Mouse (Mus musculus) G1E (cell line): ENCODE data around the gene Gm10282. TPM values are rescaled to one million over a fixed set of nuclear protein-coding genes. Genes with fewer than 3 reads are reported as not detected.

Source experiments
- ATAC-seq: 2 replicates; pipeline ENCODE4 v1.8.0; 2016; ENCODE audit warnings: mild to moderate bottlenecking; ENCODE audit not compliant: insufficient number of reproducible peaks, poor library complexity, low FRiP score, severe bottlenecking; ENCODE audit errors: extremely low read depth
- DNase-seq: peaks from one replicate; pipeline ENCODE4 v3.0.0; 2012; ENCODE audit warnings: low spot score
- H3K27me3 ChIP-seq: 2 replicates; pipeline ENCODE4 v1.6.1; 2012; ENCODE audit warnings: mild to moderate bottlenecking, low read length, inconsistent platforms; ENCODE audit not compliant: insufficient read depth
- H3K36me3 ChIP-seq: replicated peaks from 2 replicates; pipeline ENCODE3; 2012; ENCODE audit warnings: mild to moderate bottlenecking, inconsistent platforms
- H3K4me1 ChIP-seq: 2 replicates; pipeline ENCODE4 v1.6.1; 2012; ENCODE audit warnings: low read depth, low read length, inconsistent platforms, mixed read lengths; ENCODE audit not compliant: insufficient read depth
- H3K4me3 ChIP-seq: 2 replicates; pipeline ENCODE4 v1.5.1; 2012; ENCODE audit warnings: low read depth, mild to moderate bottlenecking, inconsistent platforms, low read length, moderate library complexity, mixed read lengths
- H3K9me3 ChIP-seq: replicated peaks from 2 replicates; pipeline ENCODE4 v1.6.1; 2012; ENCODE audit warnings: inconsistent platforms
- CTCF ChIP-seq: IDR thresholded peaks from 2 replicates; pipeline ENCODE4 v1.5.1; 2012; ENCODE audit warnings: low read depth, low read length, inconsistent platforms, mixed read lengths
- GATA1 ChIP-seq: IDR thresholded peaks from 2 replicates; pipeline ENCODE4 v1.6.1; 2012; ENCODE audit warnings: borderline replicate concordance, low read length, inconsistent platforms, mixed read lengths
- GATA2 ChIP-seq: IDR thresholded peaks from 2 replicates; pipeline ENCODE4 v1.6.1; 2012; ENCODE audit warnings: low read depth, low read length, inconsistent platforms, borderline replicate concordance
- POLR2AphosphoS5 ChIP-seq: IDR thresholded peaks from 2 replicates; pipeline ENCODE4 v1.6.1; 2012; ENCODE audit warnings: low read depth, low read length, inconsistent platforms; ENCODE audit not compliant: insufficient replicate concordance
- TAL1 ChIP-seq: conservative IDR thresholded peaks from 2 replicates; pipeline ENCODE4 v1.6.1; 2012; ENCODE audit warnings: low read depth, low read length, inconsistent platforms, mixed read lengths
- polyA plus RNA-seq: library from polyadenylated mRNA; stranded (reverse); fragments of >175 nt; gene quantifications from 2 replicates; pipeline ENCODE4 v1.2.3, GENCODE M21; 2012
- total RNA-seq, 2 experiments: library from RNA; stranded (forward) in 1 of 2; stranded (reverse) in 1 of 2; fragments of 200-1000 nt in 1 of 2; fragments of >200 nt in 1 of 2; fragmentation: Nextera tagmentation in 1 of 2; gene quantifications; 2 replicates each; pipeline ENCODE4 v1.2.3; 2014 to 2017

Gm10282 gene
- total RNA-seq (2014; fragmentation: Nextera tagmentation): 66.3 and 84.2 TPM in 2 replicates
- total RNA-seq (2017): 80.3 and 87.9 TPM in 2 replicates
- 164 and 205 TPM in 2 replicates for polyA plus RNA-seq

DNA sequence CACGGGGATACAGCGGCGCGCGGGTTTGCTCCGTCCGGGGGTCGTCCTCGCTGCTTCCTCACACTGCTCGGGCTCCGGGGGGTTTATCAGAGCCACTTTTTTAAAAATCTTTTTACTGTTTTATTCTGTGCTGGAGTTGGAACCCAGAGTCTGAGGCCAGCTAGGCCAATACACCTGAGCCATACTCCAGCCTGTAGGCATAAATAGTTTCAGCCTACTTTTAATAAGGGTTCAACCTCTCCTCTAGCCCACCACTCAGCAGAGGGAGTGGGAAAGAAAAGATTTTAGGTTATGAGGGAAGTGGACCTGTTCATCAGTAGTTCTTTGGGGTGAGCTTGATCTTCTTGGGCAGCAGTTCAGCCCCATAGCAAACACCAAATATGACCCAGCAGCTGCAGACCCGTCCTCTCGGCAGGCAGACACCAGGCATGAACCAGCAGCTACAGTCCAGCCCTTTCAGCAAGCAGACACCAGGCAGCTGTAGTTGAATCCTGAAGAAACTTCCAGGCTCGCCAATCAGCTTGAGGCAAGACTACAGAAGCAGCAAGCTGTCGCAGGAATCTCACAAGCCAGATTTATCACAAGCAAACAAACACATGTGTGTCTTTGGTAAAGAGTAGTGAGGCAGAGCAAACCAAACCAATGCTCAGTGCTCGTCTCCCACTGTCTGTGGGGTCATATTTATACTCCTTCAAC lies at the start of gene Gm10282:
TSS of gene Gm10282 (minus strand) at position 51 of the 696 bp plus-strand sequence.
- H3K36me3 ChIP-seq: no peaks in the 10 kb centered on the region
- no peaks in the 10 kb centered on the region for H3K9me3 ChIP-seq
- TF ChIP-seq CTCF: no peak
- TF ChIP-seq POLR2AphosphoS5: no peak
- TF ChIP-seq GATA1: no peak
- TF ChIP-seq TAL1: no peak
- TF ChIP-seq GATA2: no peak
- peaks cover 12% of the 10 kb centered on the region for H3K4me1 ChIP-seq
- H3K27me3 ChIP-seq: peaks cover 34% of the 10 kb centered on the region
- H3K4me3 ChIP-seq: no peak within 1 kb of the TSS
- DNase-seq (no peak), ATAC-seq (no peak)

DNA sequence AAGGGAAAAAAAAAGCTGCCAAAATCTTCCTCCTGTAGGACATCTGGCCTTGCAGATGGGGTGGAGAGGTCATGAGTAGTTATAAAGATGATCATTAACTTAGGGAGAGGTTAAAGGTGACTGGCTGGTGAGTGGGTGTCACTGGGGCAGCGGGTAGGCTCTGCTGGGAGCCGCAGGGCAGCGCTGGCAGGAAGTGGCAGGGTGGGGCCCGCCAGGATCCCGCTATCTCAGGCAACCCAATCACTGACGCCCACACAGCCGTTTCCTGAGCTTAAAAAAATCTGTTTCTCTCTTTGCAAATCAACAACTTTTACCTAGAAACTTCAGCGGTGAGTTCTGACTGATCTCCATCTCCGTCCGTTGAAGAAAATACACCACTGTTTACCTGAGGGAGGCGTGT lies 49.2 kb upstream of the Gm10282 start:
- DNase-seq (peak; percentile 75), ATAC-seq (peak; percentile 62)
- H3K4me1 ChIP-seq: peaks cover 66% of the 10 kb centered on the region
- no peaks in the 10 kb centered on the region for H3K27me3 ChIP-seq
- H3K4me3 ChIP-seq: peak overlapping the region; percentile 45; the same call in 1 of the 2 replicates
- peaks cover 72% of the 10 kb centered on the region for H3K36me3 ChIP-seq
- H3K9me3 ChIP-seq: no peaks in the 10 kb centered on the region
- TF ChIP-seq CTCF (no peak), GATA2 (no peak), POLR2AphosphoS5 (no peak), GATA1 (no peak), TAL1 (no peak)

DNA sequence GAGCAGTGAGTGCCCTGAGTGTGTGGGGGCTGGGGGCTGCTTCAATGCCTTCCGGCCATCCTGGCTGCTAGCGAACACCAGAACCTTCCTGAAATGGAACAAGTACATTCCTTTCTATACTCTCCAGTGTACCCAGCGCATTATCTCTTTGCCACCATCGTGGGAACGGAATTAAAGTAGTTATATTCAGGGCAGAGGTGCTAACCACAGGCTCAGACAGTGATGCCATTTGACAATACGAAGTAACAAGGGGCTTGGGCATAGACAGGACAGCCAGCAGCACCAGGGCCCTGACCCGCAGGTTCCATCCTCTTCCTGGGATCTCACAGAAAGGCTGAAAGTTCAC lies 48.6 kb upstream of the Gm10282 start:
- Histone ChIP-seq H3K9me3 (no peaks in the 10 kb centered on the region), H3K27me3 (no peaks in the 10 kb centered on the region), H3K36me3 (peaks cover 72% of the 10 kb centered on the region), H3K4me1 (peaks cover 69% of the 10 kb centered on the region), H3K4me3 (no peak overlapping the region)
- no peak for TF ChIP-seq POLR2AphosphoS5
- no peak for TF ChIP-seq GATA1
- TF ChIP-seq CTCF: no peak
- no peak for TF ChIP-seq GATA2
- TF ChIP-seq TAL1: no peak
- DNase-seq (no peak), ATAC-seq (no peak)

DNA sequence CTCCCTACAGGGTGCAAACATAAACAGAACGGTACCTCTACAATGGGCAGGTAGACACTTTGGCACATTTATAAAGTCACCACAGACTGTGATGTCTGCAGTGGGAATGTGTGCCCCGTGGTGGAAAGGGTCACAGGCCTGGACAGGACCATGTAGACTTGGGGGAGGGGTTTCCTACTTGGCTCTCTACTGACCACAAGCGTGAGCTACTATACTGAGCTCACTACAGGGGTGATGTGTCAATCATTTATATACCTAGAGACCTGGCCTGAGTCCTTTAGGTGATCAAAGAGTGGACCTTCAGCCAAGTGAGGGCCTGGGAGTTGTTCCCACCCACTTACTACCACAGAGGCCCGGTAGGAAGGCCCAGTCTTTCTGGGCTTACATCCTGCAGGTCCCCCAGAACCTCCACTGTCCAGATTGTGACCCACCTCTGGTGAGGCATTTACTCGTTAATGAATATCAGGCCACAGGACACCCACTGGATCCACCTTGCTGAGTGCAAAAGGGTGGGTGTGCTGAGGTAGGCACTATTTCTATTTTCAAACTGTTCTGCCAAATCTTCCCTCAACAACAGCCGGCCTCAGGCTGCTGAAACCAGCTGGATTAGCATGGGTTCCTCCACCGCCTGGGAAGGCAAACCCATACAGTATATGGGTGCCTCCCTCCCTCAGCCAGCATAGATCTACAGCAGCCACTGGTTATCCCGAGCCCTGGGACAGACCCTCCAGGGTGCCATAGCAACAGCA lies 48.1 kb upstream of the Gm10282 start:
- no peaks in the 10 kb centered on the region for H3K9me3 ChIP-seq
- ATAC-seq (no peak), DNase-seq (no peak)
- H3K27me3 ChIP-seq: no peaks in the 10 kb centered on the region
- no peak overlapping the region for H3K4me3 ChIP-seq
- peaks cover 72% of the 10 kb centered on the region for H3K36me3 ChIP-seq
- TF ChIP-seq GATA2 (no peak), POLR2AphosphoS5 (no peak), CTCF (no peak), TAL1 (no peak), GATA1 (no peak)
- H3K4me1 ChIP-seq: peaks cover 74% of the 10 kb centered on the region

DNA sequence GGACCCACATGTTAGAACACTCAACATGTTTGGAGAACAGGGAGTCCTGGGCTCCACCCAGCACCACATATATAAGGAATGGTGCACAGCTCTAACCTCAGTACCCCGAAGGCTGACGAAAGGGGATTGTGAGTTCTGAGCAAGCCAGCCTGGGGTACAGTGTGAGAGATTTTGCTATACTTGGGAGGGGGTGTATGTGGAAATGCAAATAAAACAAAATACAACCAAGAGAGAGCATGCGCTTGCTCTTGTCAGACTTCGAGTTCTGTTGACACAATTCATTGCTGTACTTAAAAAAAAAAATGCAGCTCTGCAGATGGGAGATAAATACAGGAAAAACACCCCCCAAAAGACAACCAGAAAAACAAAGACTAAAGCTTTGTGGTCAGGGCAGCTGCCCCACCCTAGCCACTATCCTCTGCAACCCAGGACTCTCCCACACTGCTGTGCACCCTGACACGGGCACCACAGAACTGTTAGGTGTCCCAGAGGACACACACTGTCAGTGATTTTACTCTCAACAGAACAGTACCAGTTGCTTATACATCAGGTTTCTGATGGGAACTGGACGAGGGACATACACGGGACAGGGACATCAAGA lies 46.4 kb upstream of the Gm10282 start:
- H3K36me3 ChIP-seq: peaks cover 71% of the 10 kb centered on the region
- ATAC-seq (no peak), DNase-seq (no peak)
- no peaks in the 10 kb centered on the region for H3K27me3 ChIP-seq
- TF ChIP-seq GATA1 (no peak), GATA2 (no peak)
- H3K4me1 ChIP-seq: peaks cover 80% of the 10 kb centered on the region
- no peak overlapping the region; the same call in 1 of the 2 replicates for H3K4me3 ChIP-seq
- no peaks in the 10 kb centered on the region for H3K9me3 ChIP-seq

DNA sequence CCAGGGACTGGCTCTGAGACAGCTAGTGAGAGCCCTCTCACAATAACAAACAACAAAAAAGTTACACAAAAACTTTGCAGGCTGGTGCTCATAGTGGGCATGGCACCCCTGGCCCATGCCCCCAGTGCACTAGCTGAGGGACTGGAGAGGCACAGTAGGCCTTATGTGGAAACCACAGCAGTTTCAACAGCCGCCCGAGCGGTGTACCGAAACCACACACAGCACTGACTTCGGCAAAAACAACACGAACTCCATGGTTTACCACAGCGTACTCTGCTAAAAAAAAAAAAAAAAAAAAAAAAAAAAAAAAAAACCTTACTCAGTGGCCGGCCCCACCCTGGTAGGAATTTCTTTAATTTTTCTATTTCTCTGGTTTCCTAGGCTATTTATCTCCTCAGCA lies 45.7 kb upstream of the Gm10282 start:
- ATAC-seq (no peak), DNase-seq (no peak)
- no peak overlapping the region; the same call in 1 of the 2 replicates for H3K4me3 ChIP-seq
- TF ChIP-seq TAL1: no peak
- TF ChIP-seq GATA1: no peak
- TF ChIP-seq CTCF: no peak
- TF ChIP-seq POLR2AphosphoS5: no peak
- TF ChIP-seq GATA2: no peak
- no peaks in the 10 kb centered on the region for H3K27me3 ChIP-seq
- H3K4me1 ChIP-seq: peaks cover 73% of the 10 kb centered on the region
- no peaks in the 10 kb centered on the region for H3K9me3 ChIP-seq
- peaks cover 71% of the 10 kb centered on the region for H3K36me3 ChIP-seq
